Mouse (Mus musculus): ENCODE data around the gene Nqo1.

DNA sequence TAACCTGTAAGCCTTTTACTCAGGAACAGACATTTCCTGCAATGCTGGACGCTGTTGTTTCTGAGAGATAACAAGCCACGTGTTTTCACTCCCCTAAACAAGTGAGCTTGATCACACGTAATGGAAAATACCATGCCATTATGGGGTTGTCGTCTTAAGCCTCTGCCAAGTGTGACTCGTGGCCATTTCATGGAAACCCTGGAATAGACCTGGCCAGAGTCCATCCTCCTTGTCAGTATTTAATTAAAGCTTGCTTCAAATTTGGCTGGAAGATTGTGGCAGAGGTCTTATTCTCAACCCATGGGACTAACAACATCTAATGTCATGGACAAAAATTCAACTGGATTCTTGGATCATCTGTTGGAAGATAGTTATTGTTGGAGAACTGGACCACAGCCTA is 16.8 kb downstream of the Nqo1 start:
- TF ChIP-seq POLR2A (IDR thresholded peaks at IDR 0.05; ENCODE audit: low read depth, low read length) (no peak), CTCF (IDR thresholded peaks at IDR 0.05; ENCODE audit: extremely low read depth, insufficient read length, insufficient replicate concordance, low read depth, low read length) (no peak)
